Mouse (Mus musculus) induced T-regulatory cell, adult 2 months (primary cell): ENCODE data around the gene Olfr522.

Experiments
- DNase-seq: peaks from one replicate; pipeline ENCODE4 v3.0.0-alpha.2; 2012; ENCODE audit warnings: low read depth

Gene Olfr522

GRCm38 (mm10) chr7:140164664-140165063 is at the start of gene Olfr522:
Olfr522 (minus strand) TSS chr7:140164764.
- no peak for DNase-seq

- peak; percentile 71 for DNase-seq
Measured at GRCm38 (mm10) chr7:140213841-140214240, 49.3 kb upstream of the Olfr522 start.

DNA sequence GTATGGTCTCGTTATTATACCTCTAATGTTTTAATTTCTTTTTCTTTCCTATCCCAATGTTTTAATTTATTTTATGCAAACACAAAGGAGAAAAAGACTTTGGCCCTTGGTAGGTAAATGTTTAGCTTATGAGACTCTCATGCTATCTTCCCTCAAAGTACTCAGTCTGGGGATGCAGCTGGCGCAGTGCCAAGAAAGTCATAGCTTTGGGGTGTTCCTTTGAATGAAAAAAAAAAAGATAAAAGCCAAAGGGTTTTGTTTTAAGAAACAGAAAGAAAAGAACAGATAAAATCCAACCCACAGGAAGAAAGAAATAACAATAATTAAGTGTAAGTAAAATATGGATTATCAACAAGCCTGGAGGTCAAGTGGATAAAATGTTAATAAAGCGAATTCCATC is 44.1 kb upstream of the Olfr522 start:
- DNase-seq: peak; percentile 73

GRCm38 (mm10) chr7:140208153-140208552 is 43.6 kb upstream of the Olfr522 start:
- peak; percentile 82 for DNase-seq

GRCm38 (mm10) chr7:140206904-140207303 is 42.3 kb upstream of the Olfr522 start:
- peak; percentile 64 for DNase-seq

DNA sequence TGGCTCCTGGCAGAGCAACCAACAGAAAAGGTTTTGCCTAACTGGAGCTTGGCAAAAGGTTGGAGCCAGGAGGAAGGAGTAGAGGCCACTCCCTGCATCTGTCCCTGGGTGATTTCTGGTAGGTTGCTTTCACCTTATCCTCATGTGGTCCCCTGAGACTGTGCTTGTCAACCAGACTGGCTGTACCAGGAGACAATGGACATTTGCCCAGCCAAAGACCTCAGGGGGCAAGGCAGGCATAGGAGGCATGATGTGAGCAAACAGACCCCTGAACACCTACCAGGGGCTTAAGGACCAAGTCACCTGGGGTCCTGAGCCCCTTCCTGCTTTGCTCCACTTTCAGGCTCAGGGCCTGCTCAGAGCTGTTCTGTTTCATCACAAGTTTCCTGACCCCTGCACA is 41.3 kb upstream of the Olfr522 start, which contains the start of gene Olfr524:
Olfr524 (minus strand) TSS at position 101 of the 400 bp plus-strand sequence.
- no peak for DNase-seq

GRCm38 (mm10) chr7:140201090-140201489 is 36.5 kb upstream of the Olfr522 start:
- DNase-seq: no peak

DNA sequence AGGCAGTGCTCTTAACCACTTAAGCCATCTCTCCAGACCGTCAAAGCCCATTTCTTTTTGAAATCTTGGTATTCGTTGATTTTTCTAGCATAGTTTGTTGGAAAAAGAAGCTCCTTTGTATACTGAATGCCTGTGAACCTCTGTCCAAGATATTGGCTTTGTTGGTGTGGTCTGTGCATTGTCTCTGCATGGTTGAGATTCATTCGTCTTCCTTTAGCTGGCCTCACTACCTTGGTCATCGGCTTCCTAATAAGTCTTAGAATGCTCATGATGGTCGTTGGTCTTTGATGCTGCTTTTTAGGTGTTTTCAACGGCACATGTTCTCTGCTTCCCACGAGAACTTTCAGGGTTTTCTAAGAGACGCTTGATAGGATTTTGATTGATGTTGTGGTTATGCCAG is 31.4 kb upstream of the Olfr522 start:
- DNase-seq: no peak

DNA sequence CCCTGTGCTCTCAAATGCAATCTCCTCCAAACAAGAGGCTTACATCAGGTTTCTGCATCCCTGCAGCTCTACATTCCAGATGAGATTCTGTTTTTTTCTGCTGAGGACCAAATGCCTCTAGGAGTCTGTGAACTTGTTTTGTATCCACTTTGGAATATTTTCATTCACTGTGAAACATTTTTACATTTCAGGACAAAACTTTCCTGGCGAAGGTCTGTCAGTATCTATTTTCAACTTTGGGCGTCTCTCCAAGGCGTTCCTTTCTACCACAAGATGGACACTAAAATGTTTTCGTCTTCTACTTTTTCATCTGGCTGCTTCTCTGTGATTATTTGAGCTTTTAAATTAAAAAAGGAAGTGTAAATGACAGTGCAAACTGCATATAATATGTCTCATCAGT is 29.5 kb upstream of the Olfr522 start:
- no peak for DNase-seq

DNA sequence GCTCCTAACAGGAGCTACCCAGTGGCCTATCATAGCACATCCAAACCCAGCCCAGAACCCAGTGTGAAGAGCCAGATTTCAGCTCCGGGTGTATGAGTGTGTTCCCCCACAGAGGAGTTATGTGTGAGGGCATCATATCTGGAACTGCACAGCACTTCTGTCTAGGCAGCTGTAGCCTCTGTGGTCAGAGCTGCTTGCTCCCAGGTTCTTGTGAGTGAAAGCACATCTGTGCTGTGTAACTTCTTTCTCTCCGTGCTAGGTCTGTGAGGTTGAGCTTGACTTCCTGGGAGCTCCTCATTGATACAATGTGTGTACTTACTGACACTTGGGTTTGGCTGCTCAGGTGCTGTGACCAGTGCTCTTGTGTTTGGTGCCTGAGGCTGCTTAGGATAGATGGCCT is 28.3 kb upstream of the Olfr522 start:
- peak; percentile 41 for DNase-seq

DNA sequence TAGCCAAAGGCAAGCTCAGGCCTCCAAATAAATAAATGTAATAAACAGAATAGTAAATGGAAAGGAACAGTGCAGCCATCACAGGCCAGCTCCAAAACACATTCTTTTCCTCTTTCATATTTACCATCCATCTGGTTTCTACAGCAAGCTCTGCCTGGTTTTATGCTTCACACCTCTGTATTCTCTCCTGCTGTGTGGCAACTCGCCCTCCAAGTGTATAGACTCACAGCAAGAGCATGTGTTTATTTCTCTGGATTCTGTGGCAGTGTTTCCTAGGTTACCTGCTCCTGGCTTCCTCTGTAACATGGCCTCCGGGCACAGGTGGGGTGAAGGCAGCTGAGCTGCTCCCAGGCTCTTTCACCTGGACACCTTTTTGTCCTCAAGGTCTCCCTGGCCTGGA is 27.9 kb upstream of the Olfr522 start:
- no peak for DNase-seq

- DNase-seq: no peak
Measured at GRCm38 (mm10) chr7:140190435-140190834, 25.9 kb upstream of the Olfr522 start.

GRCm38 (mm10) chr7:140188391-140189328 is 24.1 kb upstream of the Olfr522 start:
- DNase-seq: peak; percentile 83

DNA sequence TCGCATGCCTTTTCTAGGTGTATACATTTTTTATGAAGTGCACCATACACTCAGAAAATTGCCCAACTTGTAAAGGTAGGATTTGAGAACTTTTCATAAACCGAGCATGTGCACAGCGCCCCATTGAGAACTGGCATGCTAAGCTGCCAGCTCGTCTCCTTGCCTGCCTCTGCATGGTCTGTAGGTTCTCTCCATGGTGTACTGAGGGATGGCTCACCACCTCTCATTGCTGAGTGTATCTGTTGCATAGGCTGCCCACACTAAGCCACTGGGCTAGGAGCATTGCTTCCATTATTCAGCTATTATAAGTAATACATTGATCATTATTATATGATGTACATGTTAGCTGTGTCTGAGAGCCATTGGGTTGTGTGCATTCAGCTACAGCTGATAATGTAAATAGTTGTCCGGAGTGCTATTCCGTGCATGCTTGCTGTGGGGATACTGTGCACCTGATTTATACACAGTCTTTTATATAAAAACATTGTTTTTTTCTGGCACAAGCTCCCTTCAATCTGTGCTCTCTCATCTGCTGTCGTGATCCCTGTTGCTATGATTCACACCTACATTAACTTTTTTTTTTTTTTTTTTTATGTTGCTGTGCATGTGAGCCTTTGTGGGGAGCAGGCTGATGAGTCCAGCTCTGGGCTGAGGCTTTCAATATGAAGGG is 23.3 kb upstream of the Olfr522 start:
- no peak for DNase-seq

DNA sequence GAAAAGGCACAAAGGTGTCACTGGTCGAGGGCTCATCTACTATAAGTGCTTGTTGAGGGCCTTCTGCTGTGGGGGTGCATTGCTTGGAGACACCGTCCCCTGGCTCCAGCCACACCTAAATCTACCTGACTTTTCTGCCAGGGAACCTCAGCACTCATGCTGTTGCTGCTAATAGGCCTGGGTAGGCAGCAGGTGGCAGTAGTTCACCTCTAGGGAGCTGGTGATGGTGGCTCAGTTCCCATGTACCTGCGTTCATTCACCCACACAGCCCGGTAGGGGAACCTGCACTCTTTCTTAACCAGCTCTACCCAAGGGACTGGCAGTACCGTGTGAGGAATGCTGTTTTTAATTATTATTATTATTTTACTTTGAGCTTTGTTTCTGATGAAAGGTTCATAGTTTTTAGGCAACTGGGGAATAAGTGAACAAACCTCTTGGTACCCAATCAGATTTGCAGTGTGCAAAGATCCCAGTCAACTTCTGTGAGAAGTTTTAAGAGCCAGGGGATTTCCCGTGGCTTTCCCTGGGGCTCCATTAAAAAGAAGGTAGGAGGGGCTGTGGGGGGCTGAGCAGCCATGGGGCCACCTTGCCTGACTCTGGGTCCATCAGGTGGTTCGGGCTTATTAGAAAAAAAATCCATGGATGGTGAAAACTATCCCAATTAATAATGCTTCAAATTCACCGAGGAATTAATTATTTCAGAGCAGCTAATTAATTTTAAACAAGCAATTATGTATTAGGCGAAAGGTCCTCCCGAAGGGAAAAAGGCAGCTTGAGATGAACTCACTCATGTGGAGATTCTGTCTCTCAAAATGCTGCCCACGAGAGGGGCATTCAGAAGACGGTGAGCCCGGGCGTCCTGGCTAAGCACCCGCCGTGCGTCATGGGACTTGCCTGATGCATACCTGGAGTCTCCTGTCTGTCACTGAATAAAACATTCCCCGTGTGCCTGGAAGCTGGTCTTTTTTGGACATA is 22.4 kb upstream of the Olfr522 start:
- DNase-seq: peak; percentile 80

- DNase-seq: no peak
Measured at GRCm38 (mm10) chr7:140184206-140184605, 19.6 kb upstream of the Olfr522 start.

- no peak for DNase-seq
Measured at GRCm38 (mm10) chr7:140180692-140181091, 16.1 kb upstream of the Olfr522 start.

DNA sequence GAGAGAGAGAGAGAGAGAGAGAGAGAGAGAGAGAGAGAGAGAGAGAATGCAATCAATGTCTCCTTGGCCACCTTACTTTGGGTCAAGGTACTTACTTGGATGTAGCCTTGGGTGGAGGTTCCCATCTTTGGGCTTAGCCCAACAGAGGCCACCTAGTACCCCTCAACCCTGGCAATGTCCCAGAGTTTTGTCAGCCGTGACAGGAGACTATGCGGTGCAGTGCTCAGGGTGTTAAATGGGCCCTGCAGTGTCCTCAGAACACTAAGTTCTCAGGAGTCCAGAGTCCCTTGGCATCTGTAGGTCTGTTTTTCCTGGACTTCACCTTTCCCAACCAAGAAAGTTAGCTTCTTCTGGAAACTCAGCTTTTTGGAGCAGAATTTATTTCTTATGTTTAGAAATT is 14.6 kb upstream of the Olfr522 start:
- DNase-seq: no peak

GRCm38 (mm10) chr7:140172936-140173335 is 8.4 kb upstream of the Olfr522 start, which contains the start of gene Olfr523:
Olfr523 (plus strand) TSS chr7:140173217.
- no peak for DNase-seq

DNA sequence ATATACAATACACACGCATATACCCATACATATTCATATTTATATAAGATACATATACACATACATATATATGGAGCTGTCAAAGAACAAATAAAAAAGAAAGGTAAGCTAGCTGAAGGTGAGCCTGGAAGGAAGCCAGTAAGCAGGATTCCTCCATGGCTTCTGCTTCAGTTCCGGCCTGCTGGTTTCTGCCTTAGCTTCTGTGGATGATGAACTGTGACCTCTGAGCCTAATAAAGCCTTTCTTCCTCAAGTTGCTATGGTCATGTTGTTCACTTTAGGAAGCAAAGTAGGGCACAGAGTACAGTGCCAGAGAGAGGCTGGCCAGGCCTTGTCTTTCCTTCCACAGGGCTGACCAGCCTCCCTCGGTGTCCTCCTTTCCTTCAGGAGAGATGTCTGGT is 6.3 kb upstream of the Olfr522 start:
- DNase-seq: no peak

GRCm38 (mm10) chr7:140169386-140169785 is 4.8 kb upstream of the Olfr522 start:
- no peak for DNase-seq

GRCm38 (mm10) chr7:140167950-140168349 is 3.4 kb upstream of the Olfr522 start:
- no peak for DNase-seq
